Mouse (Mus musculus) myocyte (in vitro differentiated cells): ENCODE measurements at regions not wholly inside any gene's neighbourhood (a gene's known extent, or its start where the extent isn't known, plus 50 kb on each side); places are given as distances from the start of the nearest gene placed in this dataset.

Experiments
- H3K27me3 ChIP-seq: one replicate; pipeline ENCODE4 v1.6.1; 2011; ENCODE audit not compliant: control insufficient read depth, insufficient read depth, insufficient read length
- H3K36me3 ChIP-seq: one replicate; pipeline ENCODE4 v1.6.1; 2011; ENCODE audit not compliant: control insufficient read depth, insufficient read depth
- H3K4me2 ChIP-seq: one replicate; pipeline ENCODE4 v1.6.1; 2011; ENCODE audit warnings: low read depth, control low read depth
- H3K4me3 ChIP-seq: one replicate; pipeline ENCODE4 v1.5.1; 2011; ENCODE audit warnings: mild to moderate bottlenecking, control low read depth, moderate library complexity
- H3K79me2 ChIP-seq: one replicate; pipeline ENCODE4 v1.6.1; 2011; ENCODE audit not compliant: control insufficient read depth, insufficient read depth
- H3ac ChIP-seq: one replicate; pipeline ENCODE4 v1.6.1; 2011; ENCODE audit not compliant: control insufficient read depth, insufficient read length
- CEBPB ChIP-seq: IDR thresholded peaks from 2 replicates; pipeline ENCODE4 v1.6.1; 2011; ENCODE audit warnings: mild to moderate bottlenecking, moderate library complexity; ENCODE audit not compliant: poor library complexity, insufficient read depth, severe bottlenecking
- E2F4 ChIP-seq: IDR thresholded peaks from one replicate; pipeline ENCODE4 v1.6.1; 2011; ENCODE audit warnings: mild to moderate bottlenecking, control low read depth, moderate library complexity; ENCODE audit not compliant: insufficient read depth
- MAX ChIP-seq: IDR thresholded peaks from one replicate; pipeline ENCODE4 v1.6.1; 2011; ENCODE audit warnings: low read depth, mild to moderate bottlenecking, control low read depth
- MYOD1 ChIP-seq, 3 experiments: IDR thresholded peaks; one replicate each; pipeline ENCODE4 v1.6.1; 2011; ENCODE audit warnings: control low read depth in 2 of 3, low read depth in 2 of 3, mild to moderate bottlenecking in 2 of 3, moderate library complexity in 1 of 3; ENCODE audit not compliant: insufficient read length in 2 of 3, control insufficient read depth in 1 of 3
- MYOG ChIP-seq, 3 experiments: IDR thresholded peaks; one replicate each; pipeline ENCODE4 v1.6.1; 2011; ENCODE audit warnings: control low read depth in 2 of 3, low read depth in 2 of 3, mild to moderate bottlenecking in 2 of 3; ENCODE audit not compliant: insufficient read length in 2 of 3, control insufficient read depth in 1 of 3, insufficient read depth in 1 of 3
- POLR2A ChIP-seq: IDR thresholded peaks from one replicate; pipeline ENCODE4 v1.6.1; 2011; ENCODE audit warnings: low read depth, mild to moderate bottlenecking, control low read depth, moderate library complexity; ENCODE audit not compliant: insufficient read length
- POLR2AphosphoS2 ChIP-seq: IDR thresholded peaks from one replicate; pipeline ENCODE4 v1.6.1; 2011; ENCODE audit warnings: low read depth, control low read depth; ENCODE audit not compliant: insufficient read length
- REST ChIP-seq: IDR thresholded peaks from one replicate; pipeline ENCODE4 v1.6.1; 2011; ENCODE audit warnings: mild to moderate bottlenecking, control low read depth, moderate library complexity; ENCODE audit not compliant: insufficient read depth, insufficient read length
- SRF ChIP-seq: IDR thresholded peaks from one replicate; pipeline ENCODE4 v1.6.1; 2011; ENCODE audit warnings: low read depth; ENCODE audit not compliant: control insufficient read depth, insufficient read length
- TCF12 ChIP-seq: IDR thresholded peaks from one replicate; pipeline ENCODE4 v1.6.1; 2011; ENCODE audit warnings: mild to moderate bottlenecking, control low read depth; ENCODE audit not compliant: poor library complexity, insufficient read depth, severe bottlenecking
- TCF3 ChIP-seq: IDR thresholded peaks from one replicate; pipeline ENCODE4 v1.6.1; 2011; ENCODE audit warnings: low read depth, control low read depth; ENCODE audit not compliant: insufficient read length
- USF1 ChIP-seq: IDR thresholded peaks from one replicate; pipeline ENCODE4 v1.6.1; 2011; ENCODE audit warnings: low read depth, mild to moderate bottlenecking, control low read depth, moderate library complexity

- TF ChIP-seq POLR2A (no peak), TCF12 (no peak), TCF3 (no peak), MYOG (IDR thresholded peaks at IDR 0.05; ENCODE audit: control insufficient read depth in 1 of 3, insufficient read depth in 1 of 3, insufficient read length in 2 of 3, low read depth in 2 of 3) (no peak), MYOD1 (IDR thresholded peaks at IDR 0.05; ENCODE audit: control insufficient read depth in 1 of 3, insufficient read length in 2 of 3, low read depth in 2 of 3) (no peak), MAX (no peak), SRF (no peak), E2F4 (no peak), USF1 (no peak), REST (no peak), CEBPB (no peak), POLR2AphosphoS2 (no peak)
- no peak overlapping the region for H3K4me2 ChIP-seq
- H3K27me3 ChIP-seq = peaks cover 37% of the 10 kb centered on the region
- no peak overlapping the region for H3ac ChIP-seq
- no peak overlapping the region for H3K4me3 ChIP-seq
- no peaks in the 10 kb centered on the region for H3K79me2 ChIP-seq
- H3K36me3 ChIP-seq = no peaks in the 10 kb centered on the region
Observed at GRCm38 (mm10) chr6:100517662-100518061, 153.3 kb downstream of the Shq1 start.

- peaks cover 14% of the 10 kb centered on the region for H3K27me3 ChIP-seq
- TF ChIP-seq CEBPB (no peak), MYOG (IDR thresholded peaks at IDR 0.05; ENCODE audit: control insufficient read depth in 1 of 3, insufficient read depth in 1 of 3, insufficient read length in 2 of 3, low read depth in 2 of 3) (no peak), POLR2A (no peak), MYOD1 (IDR thresholded peaks at IDR 0.05; ENCODE audit: control insufficient read depth in 1 of 3, insufficient read length in 2 of 3, low read depth in 2 of 3) (no peak), MAX (no peak), SRF (no peak), TCF3 (no peak), POLR2AphosphoS2 (no peak), E2F4 (no peak), REST (no peak), USF1 (no peak)
- H3ac ChIP-seq = no peak overlapping the region
- no peaks in the 10 kb centered on the region for H3K79me2 ChIP-seq
- no peak overlapping the region for H3K4me3 ChIP-seq
- no peaks in the 10 kb centered on the region for H3K36me3 ChIP-seq
- H3K4me2 ChIP-seq = no peak overlapping the region
Observed at GRCm38 (mm10) chr6:100512676-100513075, 158.3 kb downstream of the Shq1 start.

- H3ac ChIP-seq = no peak overlapping the region
- TF ChIP-seq POLR2AphosphoS2 (no peak), TCF12 (no peak), SRF (no peak), MYOD1 (IDR thresholded peaks at IDR 0.05; ENCODE audit: control insufficient read depth in 1 of 3, insufficient read length in 2 of 3, low read depth in 2 of 3) (no peak), CEBPB (no peak), MAX (no peak), E2F4 (no peak), USF1 (no peak), MYOG (IDR thresholded peaks at IDR 0.05; ENCODE audit: control insufficient read depth in 1 of 3, insufficient read depth in 1 of 3, insufficient read length in 2 of 3, low read depth in 2 of 3) (no peak), POLR2A (no peak), REST (no peak), TCF3 (no peak)
Observed at GRCm38 (mm10) chr6:100510676-100511075, 160.3 kb downstream of the Shq1 start.

DNA sequence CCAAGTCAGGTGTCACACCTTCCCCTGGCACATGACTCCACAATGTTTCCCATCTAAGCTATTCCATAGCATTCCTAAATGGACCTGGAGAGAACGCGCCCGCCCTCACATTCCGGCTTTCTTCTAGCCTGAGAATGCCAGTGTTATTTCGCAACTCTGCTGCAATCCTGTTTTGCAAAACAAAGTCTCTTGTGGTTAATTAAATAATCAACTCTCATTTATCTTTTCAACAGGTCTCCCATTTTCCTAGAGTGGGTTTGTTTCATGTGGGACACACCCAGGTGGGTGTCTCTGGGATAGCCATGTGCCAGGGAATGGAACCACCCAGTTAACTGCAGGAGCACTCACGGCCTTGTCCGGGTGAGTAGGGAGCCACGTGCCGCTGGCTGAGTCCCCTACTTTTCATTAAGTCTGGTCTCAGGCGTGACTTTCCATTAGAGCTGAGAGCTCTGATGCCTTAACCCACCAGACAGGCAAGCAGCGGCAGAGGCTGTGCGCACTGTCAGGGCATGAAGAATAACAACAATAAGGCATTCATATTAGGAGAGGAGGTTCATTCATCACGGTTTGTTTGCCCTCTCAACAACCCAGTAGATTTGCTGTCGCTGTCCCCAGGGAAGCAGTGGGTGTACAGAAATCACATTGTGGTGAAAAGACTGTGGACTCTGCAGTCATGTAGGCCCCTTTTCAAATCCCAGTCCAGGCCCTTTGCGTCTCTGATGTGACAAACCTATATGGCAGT is 165.3 kb downstream of the Shq1 start:
- Histone ChIP-seq H3ac (no peak overlapping the region), H3K4me2 (no peak overlapping the region), H3K4me3 (no peak overlapping the region), H3K27me3 (no peaks in the 10 kb centered on the region), H3K36me3 (no peaks in the 10 kb centered on the region), H3K79me2 (no peaks in the 10 kb centered on the region)
- peak; percentile 75; the same call in 1 of the 2 replicates for TF ChIP-seq CEBPB
- no peak for TF ChIP-seq POLR2A
- TF ChIP-seq TCF3 = no peak
- TF ChIP-seq POLR2AphosphoS2 = no peak
- no peak for TF ChIP-seq USF1
- no peak for TF ChIP-seq MYOD1 (IDR thresholded peaks at IDR 0.05; ENCODE audit: control insufficient read depth in 1 of 3, insufficient read length in 2 of 3, low read depth in 2 of 3)

More at GRCm38 (mm10) chr6:100510676-100511075, 160.3 kb downstream of the Shq1 start:
- Histone ChIP-seq H3K36me3 (no peaks in the 10 kb centered on the region), H3K4me2 (no peak overlapping the region), H3K4me3 (no peak overlapping the region), H3K79me2 (no peaks in the 10 kb centered on the region), H3K27me3 (peaks cover 3% of the 10 kb centered on the region)
